Mouse (Mus musculus) gastrocnemius, postnatal 36 days (tissue): ENCODE measurements around the gene Ofcc1. TPM values are rescaled to one million over a fixed set of nuclear protein-coding genes. Genes with fewer than 3 reads are reported as not detected.

Experiments used
- DNase-seq, 2 experiments: peaks; one replicate each; pipeline ENCODE4 v3.0.0; 2022
- intact Hi-C: fragments of 180-260 bp; cut with DNase I; formaldehyde crosslinking; loops from one replicate; pipeline ENCODE4 v1.15.1; 2025
- long read RNA-seq, 2 experiments: library from polyadenylated mRNA; stranded (forward); transcript quantifications; one replicate each; pipeline ENCODE4 v2.0.0; 2021
- total RNA-seq, 2 experiments: library from RNA; stranded (reverse); gene quantifications; 2 replicates each; pipeline ENCODE4 v1.2.3; 2021

The Ofcc1 gene
- not detected for total RNA-seq
- long read RNA-seq, experiment 1: 0 reads
- long read RNA-seq, experiment 2: 0 reads

DNA sequence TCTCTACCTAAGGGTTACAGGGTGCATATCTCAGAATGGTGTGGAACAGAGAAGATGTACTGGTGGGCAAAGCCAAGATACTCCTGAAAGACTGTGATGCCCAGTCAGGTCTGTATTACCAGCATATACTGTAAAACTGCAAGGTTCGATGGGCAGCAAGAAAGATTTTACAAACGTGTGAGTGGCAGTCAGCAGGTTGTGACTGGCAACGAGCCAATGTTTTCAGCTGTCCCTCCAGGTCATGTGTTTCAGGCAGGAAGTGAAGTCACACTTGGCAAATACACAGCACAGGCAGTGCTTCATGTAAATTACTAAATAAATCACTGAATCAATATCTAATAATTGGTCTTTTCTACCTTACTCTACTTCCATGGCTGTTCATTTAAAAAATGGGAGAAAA is at the start of gene Ofcc1:
Gene Ofcc1, minus strand, starts transcription at position 163 of the 400 bp plus-strand sequence.
- intact Hi-C loops: no loop called here
- DNase-seq: no peak

DNA sequence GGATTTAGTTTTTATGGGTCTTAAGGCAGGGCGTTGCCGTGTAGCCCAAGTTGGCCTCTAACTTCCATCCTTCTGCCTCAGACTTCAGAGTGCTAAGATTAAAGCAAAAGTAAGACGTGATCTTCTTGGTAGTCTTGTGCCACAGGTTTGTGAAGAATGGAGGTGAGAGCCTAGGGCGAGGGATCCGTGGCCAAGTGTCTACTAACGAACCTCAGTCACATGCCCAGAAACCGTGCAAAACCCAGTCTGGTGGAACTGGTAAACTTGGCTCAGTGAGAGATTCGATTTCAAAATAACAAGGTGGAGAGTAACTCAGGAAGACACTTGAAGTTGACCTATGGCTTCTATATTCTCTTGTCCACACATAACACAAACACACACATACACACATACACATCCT is 28.9 kb upstream of the Ofcc1 start:
- intact Hi-C loops: no loop called here
- no peak for DNase-seq

DNA sequence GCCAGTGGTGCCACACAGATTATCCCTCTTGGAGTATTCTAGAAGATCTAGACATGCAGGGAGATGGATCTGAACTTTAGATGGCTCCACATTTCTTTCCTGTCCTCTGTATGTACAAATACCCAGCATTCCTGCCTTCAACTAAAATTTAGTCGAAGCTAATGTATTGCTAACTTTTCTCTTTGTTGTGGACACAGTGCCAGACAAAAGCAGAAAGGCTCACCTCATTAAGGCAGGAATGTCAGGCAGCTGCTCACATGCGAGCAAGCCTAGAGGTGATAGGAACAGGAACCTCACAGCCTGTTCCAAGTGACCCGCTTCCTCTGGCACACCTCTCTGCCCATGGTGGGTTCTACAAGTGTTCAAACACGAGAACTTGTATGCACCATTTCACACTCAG is 26.2 kb upstream of the Ofcc1 start:
- intact Hi-C loops: no loop called here
- no peak for DNase-seq

DNA sequence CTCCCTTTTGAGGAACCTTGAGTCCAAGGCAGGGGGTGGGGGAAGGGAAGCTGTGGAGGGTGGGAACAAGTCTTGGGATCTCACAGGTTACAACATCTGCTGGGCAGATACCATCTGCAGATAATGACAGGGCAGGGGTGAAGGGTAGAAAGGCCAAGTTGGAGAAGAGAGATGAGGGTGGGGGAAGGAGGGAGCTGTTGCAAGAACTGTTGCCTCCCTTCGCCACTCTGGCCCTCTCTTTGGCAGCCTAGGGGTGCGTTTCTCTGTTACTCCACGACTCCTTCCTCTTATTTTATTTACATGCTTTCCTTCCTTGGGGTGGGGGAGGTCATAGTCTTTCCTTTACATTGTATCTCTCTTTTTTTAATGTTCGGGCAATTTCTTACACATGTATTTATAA is 23.7 kb upstream of the Ofcc1 start:
- intact Hi-C loops: no loop called here
- no peak for DNase-seq

DNA sequence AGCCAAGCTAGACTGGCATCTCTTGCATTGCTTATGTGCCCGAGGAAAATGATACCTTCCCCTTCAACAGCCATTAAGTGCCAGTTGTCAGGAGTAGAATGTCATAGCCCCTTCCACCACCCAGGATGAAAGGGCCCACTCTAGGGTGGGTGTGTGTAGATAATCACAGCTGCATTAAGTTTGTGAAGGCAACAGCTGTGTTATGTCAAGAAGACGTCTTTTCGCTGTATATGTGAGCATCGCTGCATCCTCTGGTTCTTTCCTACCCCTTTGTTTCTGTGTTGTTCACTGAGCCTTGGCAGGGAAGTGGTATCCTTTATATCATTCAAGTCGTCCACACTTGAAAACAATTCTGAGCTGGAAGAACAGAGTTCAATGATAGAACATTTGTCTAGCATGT is 15.5 kb upstream of the Ofcc1 start:
- intact Hi-C loops: no loop called here
- no peak for DNase-seq

DNA sequence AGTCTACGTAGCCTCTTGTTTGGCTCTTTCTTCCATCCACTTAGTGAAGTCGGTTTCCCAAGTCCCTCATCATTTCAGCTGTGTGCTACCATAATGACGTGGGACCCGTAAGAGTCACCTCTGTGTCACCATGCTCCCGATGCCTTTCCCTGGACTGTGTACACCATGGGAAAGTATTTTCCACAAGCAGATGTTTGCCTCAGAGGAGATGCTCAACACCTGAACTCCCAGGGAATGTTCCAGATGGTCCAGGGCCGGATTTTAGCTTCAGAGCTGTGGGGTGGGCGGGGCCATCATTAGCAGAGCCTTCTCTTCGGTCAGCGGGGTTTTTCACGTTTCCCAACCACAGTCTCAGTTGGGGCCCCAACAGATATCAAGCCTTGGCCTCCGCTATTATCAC is 5.5 kb upstream of the Ofcc1 start:
- no peak for DNase-seq
- intact Hi-C loops: no loop called here

DNA sequence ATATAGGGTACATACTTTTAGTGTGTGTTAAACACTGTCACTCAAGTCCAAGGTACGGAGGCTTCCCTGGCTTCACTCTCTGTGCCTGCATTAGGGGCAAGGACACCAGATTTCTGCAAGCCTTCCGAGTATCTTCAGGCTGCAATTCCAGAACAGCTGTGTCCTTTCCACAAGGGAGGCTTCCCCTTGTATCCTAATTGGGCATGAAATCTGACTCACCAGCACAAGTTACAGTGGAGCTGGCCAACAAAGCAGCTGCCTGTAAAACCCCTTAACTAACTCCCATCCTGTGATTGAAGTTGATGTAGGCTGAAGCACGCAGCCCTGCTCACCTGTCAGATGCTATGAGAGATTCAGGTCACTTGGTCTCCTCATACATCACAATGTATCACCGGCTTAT is 3.6 kb upstream of the Ofcc1 start:
- DNase-seq: no peak
- intact Hi-C loops: no loop called here

DNA sequence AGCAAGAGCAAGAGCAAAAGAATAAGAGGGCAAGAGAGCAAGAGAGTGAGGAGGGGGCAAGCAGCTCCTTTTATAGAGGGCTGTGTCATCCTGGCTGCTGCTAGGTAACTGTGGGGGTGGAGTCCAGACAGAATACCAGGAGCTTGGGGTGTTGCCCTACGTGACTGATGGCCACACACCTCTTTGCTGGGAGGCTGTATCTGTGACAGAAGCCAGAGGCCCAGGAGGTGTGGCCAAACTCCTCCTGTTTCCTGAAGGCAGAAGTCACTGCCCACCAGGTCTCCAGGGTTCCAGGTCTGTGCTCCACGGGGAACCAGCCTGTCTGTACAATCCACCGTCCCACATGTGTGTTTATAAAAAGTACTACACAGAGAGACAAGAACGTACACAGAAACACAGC is 558 bp downstream of the Ofcc1 start:
- no peak for DNase-seq
- intact Hi-C loops: no loop called here

DNA sequence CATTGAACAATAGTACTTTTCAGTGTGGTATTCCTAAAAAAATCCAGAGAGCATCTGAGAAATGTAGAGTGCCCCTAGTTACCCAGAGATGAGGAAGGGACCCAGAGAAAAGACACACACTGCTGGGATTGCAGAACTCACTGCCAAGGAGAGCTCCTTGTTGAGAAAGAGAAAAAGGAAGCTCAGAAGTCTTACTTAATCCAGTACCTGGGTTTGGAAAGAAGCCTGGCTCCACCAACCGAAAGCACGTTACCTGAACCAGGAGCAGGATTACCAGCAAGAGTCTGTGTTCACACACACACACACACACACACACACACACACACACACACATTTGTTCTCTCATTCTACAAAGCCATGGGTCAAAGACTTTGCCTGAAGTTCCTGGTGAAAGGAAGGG is 14.2 kb downstream of the Ofcc1 start:
- intact Hi-C loops: no loop called here
- DNase-seq: no peak

DNA sequence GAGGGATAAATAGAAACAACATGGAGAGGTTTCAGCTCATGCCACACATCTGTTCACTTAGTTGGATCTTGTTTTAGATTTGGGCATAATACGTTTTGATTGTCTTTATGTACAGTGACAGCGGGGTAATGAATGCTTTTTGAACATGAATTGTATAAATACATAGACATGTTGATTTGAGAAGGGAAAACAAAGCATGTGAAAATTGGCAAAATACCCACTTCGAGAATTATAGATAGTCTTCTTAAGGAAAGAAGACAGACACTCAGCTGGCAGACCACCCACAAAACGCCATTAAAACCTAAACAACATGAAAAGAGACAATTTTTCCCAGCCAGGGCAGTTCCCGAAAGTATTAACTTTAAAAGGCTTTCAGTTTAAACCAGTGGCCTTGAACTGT is 37.9 kb downstream of the Ofcc1 start:
- DNase-seq: no peak
- intact Hi-C loops: no loop called here

DNA sequence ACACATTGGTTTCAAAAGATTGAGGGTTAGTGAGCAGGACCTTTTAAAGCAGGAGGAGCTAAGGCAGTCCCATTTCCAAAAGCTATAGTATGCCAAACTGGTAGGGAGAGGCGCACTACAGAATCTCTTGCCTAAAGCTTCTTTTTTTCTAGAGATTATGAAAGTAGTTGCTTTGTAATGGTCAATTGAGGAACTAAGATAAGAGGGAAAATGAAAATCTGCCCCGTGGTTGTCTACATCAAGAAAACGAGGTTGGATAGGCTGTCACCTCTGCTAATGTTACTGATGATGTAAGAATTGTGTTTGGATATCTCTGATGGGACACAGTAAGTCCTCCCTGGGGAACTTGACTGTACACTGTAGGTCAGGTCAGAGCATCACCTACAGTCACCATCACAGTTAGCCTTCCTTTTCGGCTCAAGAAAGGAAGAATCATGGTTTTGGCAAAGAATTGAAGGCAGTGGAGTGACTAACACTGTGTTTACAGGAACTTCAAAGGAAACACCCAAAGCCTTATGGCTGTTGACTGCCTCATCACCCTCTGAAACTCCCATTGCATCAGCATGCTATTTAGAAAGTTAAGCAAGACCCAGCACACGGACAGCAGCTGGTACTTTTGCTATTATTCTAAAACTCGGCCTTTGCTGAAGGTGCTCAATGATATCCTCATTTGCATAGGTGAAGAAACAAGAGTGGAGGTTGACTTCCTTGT is 40.3 kb downstream of the Ofcc1 start:
- DNase-seq: no peak
- intact Hi-C loops: no loop called here

DNA sequence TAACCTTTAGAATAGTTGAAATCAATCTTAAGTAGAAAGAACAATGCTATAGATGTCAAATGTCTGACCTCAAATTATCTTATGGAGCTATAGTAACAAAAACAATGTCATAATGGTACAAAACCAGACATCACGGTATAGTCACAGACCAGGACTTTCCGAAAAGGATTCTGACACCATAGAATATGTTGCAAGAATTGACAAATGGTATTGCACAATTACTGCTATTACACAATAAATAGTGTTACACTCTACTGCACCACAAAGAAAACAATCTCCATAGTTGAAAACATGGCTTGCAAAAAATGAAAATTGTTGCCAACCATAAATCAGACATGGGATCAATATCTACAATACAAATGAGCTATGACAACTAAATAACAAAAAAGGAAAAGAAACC is 43.5 kb downstream of the Ofcc1 start:
- DNase-seq: no peak
- intact Hi-C loops: no loop called here

DNA sequence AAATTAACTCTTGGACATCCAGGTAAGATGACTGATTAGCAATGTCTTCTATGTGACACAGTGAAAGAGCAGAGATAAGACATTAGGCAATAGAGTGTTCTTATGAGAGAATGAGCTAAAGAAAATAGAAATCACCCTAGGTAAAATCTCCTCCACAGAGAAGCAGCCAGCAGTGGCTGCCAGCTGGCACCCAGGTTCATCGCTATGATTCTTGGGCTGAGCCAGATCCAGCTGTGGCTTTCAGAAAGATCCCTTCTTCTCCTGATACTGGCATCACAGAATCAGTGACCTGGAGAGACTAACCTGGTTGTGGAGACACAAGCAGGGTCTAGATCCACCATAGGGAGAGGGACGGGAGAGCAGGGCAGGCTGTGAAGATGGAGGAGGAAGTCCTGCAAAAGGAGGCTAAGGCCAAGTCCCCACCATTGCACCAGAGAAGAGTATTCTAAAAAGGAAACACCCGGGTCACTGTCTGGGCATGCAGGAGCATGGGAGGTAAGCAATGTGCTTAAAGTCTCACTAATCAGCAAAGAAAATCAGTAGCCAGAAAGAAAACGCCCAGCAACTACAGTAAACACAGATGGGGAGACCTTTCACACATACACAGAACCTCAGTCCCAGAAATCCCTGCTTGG is 46.0 kb downstream of the Ofcc1 start:
- intact Hi-C loops: no loop called here
- no peak for DNase-seq

DNA sequence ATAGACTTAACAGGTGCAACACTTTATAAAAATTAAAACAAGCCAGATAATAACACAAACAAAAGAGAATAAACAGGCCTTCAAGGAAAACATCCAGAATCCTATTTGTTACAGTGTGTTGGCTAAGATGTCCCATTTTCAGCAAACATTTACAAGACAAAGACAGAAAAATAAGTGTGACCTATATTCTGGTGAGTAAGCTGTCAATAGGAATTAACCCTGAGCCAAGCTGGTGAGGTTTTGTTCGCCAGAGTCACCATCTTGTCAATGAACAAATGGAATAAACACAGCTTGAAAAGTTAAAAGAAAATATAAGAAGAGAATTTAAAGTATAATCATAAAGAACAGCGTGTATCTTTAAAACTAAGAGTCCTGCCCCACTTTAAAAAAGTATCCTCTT is 68.4 kb downstream of the Ofcc1 start:
- no peak for DNase-seq
- intact Hi-C loops: no loop called here

DNA sequence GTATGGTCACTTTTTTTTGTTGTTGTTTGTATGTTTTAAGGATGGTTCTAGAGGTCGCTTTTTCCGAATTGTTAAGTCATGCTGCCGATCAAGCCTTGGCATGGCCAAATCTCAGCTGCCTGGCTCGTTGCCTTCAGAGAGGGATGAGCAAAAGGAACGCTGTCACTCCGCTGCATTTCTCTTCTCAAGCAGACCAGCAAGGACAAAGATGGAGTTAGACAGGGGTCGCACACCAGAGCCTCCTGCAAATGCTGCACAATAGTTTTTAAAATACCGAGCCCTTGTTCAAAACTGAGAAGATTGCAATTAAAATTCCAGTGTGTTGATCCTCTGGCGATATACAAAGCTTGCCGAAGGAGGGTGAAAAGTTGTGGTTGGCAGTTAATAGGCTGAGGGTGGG is 70.4 kb downstream of the Ofcc1 start:
- intact Hi-C loops: no loop called here
- no peak for DNase-seq

DNA sequence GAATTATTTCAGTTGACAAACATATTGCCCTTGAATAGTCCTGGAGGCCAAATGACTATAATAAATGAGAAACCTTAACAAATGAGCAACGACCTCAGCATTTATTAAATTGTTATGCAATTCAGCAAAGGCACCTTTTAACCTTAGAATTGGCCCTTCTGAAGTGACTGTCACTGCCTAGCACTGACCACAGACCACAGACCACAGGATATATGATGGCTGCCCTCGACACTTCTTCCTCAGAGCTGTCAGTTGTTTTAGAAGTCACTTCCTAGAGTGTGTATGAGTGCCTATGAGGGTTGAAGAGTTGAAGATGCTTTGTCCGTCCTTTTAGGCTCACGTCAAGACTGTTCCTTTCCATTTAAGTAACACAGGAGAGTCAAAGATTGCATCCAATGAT is 72.6 kb downstream of the Ofcc1 start:
- no peak for DNase-seq
- intact Hi-C loops: no loop called here

DNA sequence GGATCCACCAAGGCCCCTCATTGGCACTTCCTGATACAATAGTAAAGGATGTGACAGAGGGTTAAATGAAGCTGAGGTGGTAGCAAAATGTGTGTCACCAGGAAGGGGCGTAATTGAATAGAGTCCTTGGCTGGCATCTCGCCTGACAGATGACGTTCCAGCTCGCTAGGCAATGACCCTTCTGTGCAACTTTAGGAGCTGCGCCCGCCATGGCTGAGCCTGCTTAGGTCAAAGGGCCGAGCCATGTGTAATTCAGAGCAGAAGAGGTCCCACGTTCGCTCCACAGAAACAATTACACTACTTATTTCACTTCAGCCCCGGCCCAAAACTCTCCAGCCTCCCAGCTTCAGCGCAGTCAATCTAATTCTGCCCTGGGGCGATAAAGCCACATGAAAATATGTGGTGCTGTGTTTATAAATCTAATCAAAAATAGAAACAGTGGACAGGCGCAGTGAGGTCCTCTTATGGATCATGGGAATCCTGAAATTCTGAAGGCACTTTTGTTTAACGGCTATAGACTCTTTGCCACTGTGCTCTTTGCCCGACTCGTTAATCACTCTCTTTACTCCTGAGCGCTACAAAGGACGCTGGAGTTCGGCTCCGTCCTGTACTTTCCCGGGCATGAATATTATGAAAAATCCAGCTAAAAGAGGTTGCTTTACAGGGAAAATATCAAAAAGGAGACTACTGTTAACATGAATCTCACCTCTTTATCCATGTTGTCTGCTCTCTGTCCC is 73.8 kb downstream of the Ofcc1 start:
- intact Hi-C loops: no loop called here
- no peak for DNase-seq

DNA sequence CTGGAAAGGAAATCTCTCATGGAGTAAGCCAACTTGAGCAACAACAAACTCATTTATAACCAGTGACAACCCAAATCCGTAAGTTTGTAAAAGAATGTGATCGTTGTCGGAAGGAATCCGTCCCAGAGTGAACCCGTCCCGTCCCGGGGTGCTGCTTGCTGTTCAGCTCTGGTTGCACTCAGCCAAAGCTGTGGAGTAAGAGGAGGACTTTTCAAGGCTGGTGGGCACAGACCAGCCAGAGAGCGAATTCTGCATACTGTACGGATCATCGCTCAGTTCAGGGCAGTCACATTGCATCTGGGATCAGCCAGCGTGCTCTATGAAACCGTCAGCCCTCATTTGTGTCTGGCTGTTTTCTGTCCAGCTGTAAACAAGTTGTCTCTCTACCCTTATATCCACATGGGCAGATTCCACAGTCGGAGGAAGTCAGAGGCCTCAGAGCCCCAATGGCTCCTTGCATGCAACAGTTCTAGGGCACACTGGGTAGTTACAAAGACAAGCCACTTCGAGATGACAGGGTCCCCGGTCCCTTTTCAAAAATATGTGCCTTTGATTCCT is 75.9 kb downstream of the Ofcc1 start:
- intact Hi-C loops: no loop called here
- no peak for DNase-seq

DNA sequence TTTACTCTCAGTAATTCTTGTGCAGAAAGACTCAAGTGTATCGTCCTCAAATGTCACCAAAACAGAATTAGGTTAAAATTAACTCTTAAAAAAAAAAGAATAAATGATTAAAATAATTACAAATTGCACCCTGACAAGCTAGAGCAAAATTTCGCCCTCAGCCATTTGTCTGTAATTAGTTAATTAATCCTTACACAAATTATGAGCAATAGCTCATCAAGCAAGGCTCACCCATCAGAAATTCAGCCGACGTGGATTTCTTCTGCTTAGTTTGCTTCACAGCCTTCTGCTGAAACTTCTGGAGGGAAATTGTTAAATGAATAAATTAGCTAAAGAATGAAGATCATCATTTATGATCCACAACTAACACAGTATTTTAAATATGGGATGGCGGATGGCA is 80.6 kb downstream of the Ofcc1 start:
- intact Hi-C loops: no loop called here
- no peak for DNase-seq

DNA sequence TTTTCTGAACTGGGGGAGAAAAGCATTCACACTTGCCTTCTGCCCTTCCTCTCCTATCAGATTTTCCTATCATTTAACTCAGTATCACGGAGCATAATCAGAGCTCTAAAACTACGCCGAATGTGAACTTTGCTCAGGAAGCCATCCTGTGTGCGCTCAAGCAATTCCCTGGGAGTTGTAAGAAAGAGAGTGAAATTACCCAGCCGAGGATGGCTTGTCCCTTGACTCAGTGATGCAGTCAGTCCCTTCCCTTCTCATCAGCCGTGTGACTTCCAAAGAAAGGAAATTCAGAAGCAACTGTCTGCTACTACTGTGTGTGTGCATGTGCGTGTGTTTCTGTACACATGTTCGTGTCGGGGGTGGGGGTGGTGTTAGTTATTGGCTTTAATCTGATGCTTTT is 93.7 kb downstream of the Ofcc1 start:
- intact Hi-C loops: no loop called here

DNA sequence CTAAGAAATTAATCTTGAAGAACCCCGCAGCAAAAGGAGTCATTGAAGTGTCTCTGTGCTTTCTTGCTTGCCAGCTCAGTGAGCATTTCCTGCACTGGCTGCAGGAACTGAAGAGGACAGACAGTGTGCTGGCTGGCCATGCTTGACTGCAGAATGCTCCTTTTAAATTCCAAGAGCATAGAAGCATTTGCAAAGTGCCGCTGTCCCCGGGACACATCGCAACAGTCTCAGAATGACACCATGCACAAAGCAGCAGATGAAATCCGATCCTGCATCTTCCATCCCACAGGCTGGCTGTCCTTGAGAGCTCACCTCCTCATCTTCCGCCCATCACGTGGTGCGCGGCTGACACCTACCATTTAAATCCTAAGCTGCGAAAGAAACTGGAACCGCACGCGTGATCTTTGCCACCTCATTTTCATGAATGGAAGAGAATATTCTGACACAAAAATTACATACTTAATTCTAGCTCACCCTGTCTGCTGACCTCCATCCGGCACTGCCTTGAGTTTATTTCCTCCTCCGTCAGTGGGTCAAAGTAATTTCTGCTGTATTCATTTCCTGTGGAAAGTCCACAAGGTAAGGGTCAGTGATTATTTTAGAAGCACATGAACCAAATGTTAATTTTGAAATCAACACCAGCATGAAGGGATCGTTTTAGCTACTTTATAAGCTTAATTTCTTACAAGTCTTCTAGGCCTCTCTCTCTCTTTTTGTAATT is 98.0 kb downstream of the Ofcc1 start:
- DNase-seq: no peak
- intact Hi-C loops: no loop called here

More for the DNA sequence above, 93.7 kb downstream of the Ofcc1 start:
- DNase-seq: no peak
